Mouse (Mus musculus) neural tube, embryonic 14.5 days (tissue): ENCODE data around the gene F12. TPM values are rescaled to one million over a fixed set of nuclear protein-coding genes. Genes with fewer than 3 reads are reported as not detected.

ENCODE experiments used
- ATAC-seq: fragments of 200-750 bp; cut with Nextera tagmentation; 2 replicates; pipeline ENCODE4 v1.8.0; 2017; ENCODE audit warnings: low read depth, mild to moderate bottlenecking, moderate TSS enrichment, moderate library complexity
- H3K27ac ChIP-seq: fragments of 300-500 bp; sonication (generic); 2 replicates; pipeline ENCODE4 v1.5.1; 2014; ENCODE audit warnings: low read depth, mild to moderate bottlenecking, control low read depth, low read length, moderate library complexity, mixed read lengths
- H3K27me3 ChIP-seq: fragments of 300-500 bp; sonication (generic); 2 replicates; pipeline ENCODE4 v1.6.1; 2014; ENCODE audit warnings: low read length; ENCODE audit not compliant: control insufficient read depth, insufficient read depth
- H3K36me3 ChIP-seq: fragments of 300-500 bp; sonication (generic); 2 replicates; pipeline ENCODE4 v1.6.1; 2014; ENCODE audit warnings: low read length, mixed read lengths; ENCODE audit not compliant: control insufficient read depth, insufficient read depth
- H3K4me1 ChIP-seq: fragments of 300-500 bp; sonication (generic); 2 replicates; pipeline ENCODE4 v1.6.1; 2014; ENCODE audit warnings: low read length; ENCODE audit not compliant: control insufficient read depth, insufficient read depth
- H3K4me2 ChIP-seq: fragments of 300-500 bp; sonication (generic); 2 replicates; pipeline ENCODE4 v1.6.1; 2014; ENCODE audit warnings: mild to moderate bottlenecking, low read depth, low read length, control low read depth
- H3K4me3 ChIP-seq: fragments of 300-500 bp; sonication (generic); 2 replicates; pipeline ENCODE4 v1.5.1; 2014; ENCODE audit warnings: low read depth, low read length, control low read depth, mixed read lengths
- H3K9ac ChIP-seq: fragments of 300-500 bp; sonication (generic); replicated peaks from 2 replicates; pipeline ENCODE4 v1.6.1; 2014; ENCODE audit warnings: low read depth, mild to moderate bottlenecking, control low read depth, low read length, mixed read lengths
- H3K9me3 ChIP-seq: fragments of 300-500 bp; sonication (generic); 2 replicates; pipeline ENCODE4 v1.6.1; 2016; ENCODE audit warnings: low read length; ENCODE audit not compliant: control insufficient read depth
- WGBS: fragments of 180-500 bp; shearing (Covaris S2); extraction: QIAGEN DNeasy Blood & Tissue Kit; methylation state at CpG from one replicate; pipeline ENCODE4 v1.1.7; 2014; 5-methylcytosine and 5-hydroxymethylcytosine counted together
- polyA plus RNA-seq: library from polyadenylated mRNA; unstranded; fragments of >200 nt; fragmentation: Nextera tagmentation; extraction: Ambion mirVana; gene quantifications from 2 replicates; pipeline ENCODE4 v1.2.1, GENCODE M21; 2014

Gene F12
- polyA plus RNA-seq, 1 experiment from 2014 or later: not detected

DNA sequence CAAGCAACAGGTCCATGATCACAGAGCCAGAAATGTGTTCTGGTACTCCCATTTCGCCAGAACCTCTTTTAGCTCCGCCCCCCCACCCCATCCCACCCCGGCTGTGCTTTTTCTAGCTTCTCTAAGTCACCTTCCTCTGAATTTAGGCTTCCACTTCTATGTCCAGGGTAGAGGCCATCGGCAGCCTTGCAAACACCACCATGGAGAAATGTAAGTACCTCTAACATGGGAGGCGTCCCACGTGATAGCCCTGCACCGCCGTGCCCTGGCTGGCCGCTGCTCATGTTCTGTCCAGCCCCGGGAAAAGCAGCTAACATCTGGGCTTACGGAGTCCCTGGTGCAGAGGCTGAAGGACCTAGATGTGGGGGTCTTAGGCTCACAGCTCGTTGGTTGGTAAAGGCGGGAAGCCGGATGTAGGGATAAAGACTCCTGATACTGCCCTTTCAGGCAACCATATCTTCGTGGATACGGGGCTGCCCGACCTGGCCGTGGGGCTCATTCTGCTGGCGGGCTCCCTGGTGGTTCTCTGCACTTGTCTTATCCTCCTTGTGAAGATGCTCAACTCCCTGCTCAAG lies 18.0 kb downstream of the F12 start:
- Histone ChIP-seq H3K27me3 (no peaks in the 10 kb centered on the region), H3K4me2 (no peak overlapping the region), H3K9me3 (no peaks in the 10 kb centered on the region), H3K4me3 (no peak overlapping the region), H3K9ac (no peak overlapping the region), H3K4me1 (peaks cover 10% of the 10 kb centered on the region; the same call in 1 of the 2 replicates), H3K36me3 (no peaks in the 10 kb centered on the region), H3K27ac (no peak overlapping the region)
- ATAC-seq: no peak
- WGBS: 89% methylated on average over 19 of the region's 19 CpGs

DNA sequence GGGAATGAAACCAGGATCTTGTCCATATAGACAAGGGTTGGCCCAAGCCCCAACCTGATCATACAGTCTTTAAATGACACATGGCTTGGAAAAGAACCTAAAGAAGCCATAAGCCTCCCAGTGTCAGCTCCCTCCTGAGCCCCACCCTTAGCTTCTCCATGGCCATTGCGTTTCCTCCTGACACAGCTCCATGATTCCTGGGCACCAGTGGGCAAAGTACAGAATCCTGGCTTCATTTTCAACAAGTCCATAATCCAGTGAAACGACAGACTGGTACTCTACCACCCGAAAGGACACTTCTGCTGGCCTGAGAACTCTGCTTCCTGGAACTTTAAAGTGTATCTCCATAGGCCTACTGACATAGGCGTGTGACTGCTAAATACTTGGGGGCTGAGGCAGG lies 19.3 kb downstream of the F12 start:
- Histone ChIP-seq H3K9me3 (no peaks in the 10 kb centered on the region), H3K9ac (no peak overlapping the region), H3K4me2 (no peak overlapping the region), H3K4me3 (no peak overlapping the region), H3K27me3 (no peaks in the 10 kb centered on the region), H3K27ac (no peak overlapping the region), H3K36me3 (no peaks in the 10 kb centered on the region), H3K4me1 (peaks cover 10% of the 10 kb centered on the region; the same call in 1 of the 2 replicates)
- WGBS: 85% methylated on average over 4 of the region's 4 CpGs
- no peak for ATAC-seq

DNA sequence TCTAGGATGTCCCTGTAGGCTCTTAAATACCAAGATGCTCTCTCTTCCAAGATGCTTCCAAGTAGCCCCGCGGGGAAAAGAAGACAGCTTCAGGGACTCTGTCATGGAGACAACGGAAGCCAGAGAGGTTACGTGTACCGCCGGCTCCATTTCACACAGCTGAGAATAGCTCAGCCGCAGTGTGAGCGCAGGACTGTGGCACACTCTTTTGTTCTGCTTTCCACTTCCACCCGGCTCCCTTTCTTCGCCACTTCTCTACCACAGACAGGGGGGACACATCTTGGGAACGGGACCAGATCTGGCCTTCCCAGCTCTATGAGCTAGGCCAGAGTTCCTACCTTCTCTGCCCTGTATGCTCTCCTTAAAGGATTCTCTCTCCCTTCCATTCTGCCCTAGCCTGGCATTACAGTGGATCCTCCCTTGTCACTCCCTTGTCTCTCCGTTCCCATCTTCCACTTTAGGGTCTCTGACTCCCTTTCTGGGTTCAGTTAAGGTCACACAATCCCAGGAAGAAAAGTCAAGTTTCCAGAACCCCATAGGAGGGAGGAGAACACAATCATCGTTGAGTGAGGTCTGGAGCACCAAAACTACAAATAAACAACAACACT lies 20.7 kb downstream of the F12 start:
- Histone ChIP-seq H3K4me2 (peak overlapping the region; percentile 11; the same call in 1 of the 2 replicates), H3K4me1 (peaks cover 10% of the 10 kb centered on the region; the same call in 1 of the 2 replicates), H3K27me3 (no peaks in the 10 kb centered on the region), H3K36me3 (no peaks in the 10 kb centered on the region), H3K4me3 (no peak overlapping the region), H3K27ac (peak overlapping the region; percentile 82), H3K9ac (peak overlapping the region; percentile 9; the same call in 1 of the 2 replicates), H3K9me3 (no peaks in the 10 kb centered on the region)
- WGBS: 66% methylated on average over 13 of the region's 13 CpGs
- ATAC-seq: peak; percentile 41; the same call in 1 of the 2 replicates

DNA sequence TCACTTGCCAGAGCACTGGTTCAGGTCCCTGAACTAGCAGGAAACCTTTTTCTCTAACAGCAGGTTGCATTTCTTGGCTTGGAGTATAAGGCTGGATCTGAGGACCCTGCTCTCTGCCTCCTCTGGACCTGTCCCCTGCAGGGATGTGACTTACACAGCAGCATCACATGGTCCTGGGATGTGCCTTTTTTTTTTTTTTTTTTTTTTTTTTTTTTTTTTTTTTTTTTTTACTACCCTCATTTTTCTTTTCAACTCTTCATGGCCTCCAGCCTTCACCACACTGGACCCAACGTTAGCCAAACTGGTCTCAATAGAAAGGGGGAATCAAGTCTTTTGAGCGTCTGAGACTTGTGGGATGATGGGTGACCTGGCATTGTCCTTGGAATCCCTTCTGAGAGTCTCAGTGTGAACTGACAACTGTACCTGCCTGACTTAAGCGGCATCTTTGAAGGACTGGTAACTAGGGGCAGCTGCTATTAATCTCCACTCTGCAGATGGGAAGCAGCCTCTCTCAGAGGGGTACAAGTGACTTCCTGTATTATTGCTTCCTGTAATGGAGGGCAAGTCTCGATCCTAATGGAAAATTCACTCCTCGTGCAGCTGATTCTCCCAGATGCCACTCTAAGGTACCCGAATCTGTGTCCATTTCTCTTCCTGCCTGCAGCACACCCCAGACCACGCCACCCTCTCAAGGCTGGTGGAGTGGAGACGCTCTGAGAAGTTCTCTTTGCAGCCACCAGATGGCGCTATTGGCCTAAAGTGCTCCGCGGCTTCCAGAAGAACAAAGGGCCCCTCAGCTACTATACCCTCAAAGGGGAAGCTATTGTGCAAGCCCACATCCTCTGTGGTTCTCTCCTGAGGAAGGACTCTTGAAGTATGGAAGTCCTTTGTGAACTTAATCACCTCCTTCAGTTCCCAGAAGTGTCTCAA lies 21.5 kb downstream of the F12 start:
- 13% methylated on average over 11 of the region's 11 CpGs for WGBS
- Histone ChIP-seq H3K36me3 (no peaks in the 10 kb centered on the region), H3K27me3 (no peaks in the 10 kb centered on the region), H3K4me1 (peaks cover 10% of the 10 kb centered on the region; the same call in 1 of the 2 replicates), H3K27ac (peak overlapping the region; percentile 82), H3K9me3 (no peaks in the 10 kb centered on the region), H3K4me3 (no peak overlapping the region), H3K4me2 (peak overlapping the region; percentile 20; the same call in 1 of the 2 replicates), H3K9ac (peak overlapping the region; percentile 34; the same call in 1 of the 2 replicates)
- ATAC-seq: peak; percentile 91

DNA sequence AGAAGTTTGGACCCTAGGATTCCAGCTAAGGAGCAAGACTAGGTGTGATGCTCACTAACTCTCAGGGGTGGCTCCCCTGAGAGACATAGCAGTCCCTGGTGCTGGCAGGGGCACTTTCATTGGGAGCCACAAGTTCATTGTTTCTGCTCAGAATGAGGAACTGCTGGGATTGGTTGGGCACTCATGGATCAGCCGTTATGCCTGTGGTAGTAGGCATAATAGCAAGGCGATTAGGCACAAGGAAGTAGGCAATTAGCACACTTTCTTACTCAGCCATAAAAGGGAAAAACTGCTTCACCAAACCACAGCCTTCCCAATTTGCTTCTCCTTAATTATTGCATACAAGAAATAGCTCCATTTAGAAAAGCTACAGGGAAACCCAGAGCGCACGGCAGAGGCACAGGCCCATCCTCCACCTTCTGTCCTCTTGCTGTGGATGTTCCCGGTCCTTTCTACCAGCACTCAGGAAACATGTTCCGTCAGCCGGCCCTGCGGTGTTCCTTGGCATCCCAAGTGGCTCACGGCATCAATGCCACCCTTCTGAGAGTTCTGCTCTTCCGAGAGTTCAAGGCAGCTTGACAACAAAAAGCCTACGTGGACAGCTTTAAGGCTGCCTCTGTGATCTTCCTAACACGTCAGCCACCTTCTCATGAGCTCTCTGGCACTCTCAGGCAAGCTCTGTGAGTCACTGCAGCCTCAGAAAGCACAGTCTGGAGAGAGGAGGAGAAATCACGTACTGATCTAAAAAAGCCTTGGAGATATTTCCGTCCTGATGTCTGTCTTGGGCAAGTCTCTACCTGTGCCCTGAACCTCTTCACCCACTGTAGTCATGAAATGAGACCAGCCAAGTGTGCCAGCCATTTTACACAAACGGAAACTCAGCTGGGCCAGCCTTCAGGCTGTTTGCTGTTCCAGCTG lies 22.4 kb downstream of the F12 start:
- H3K9ac ChIP-seq: no peak overlapping the region; the same call in 1 of the 2 replicates
- no peaks in the 10 kb centered on the region for H3K9me3 ChIP-seq
- 59% methylated on average over 15 of the region's 15 CpGs for WGBS
- H3K27me3 ChIP-seq: no peaks in the 10 kb centered on the region
- no peak overlapping the region for H3K4me2 ChIP-seq
- ATAC-seq: no peak
- no peak overlapping the region for H3K4me3 ChIP-seq
- no peaks in the 10 kb centered on the region for H3K36me3 ChIP-seq
- peak overlapping the region; percentile 75 for H3K27ac ChIP-seq
- peaks cover 10% of the 10 kb centered on the region; the same call in 1 of the 2 replicates for H3K4me1 ChIP-seq

DNA sequence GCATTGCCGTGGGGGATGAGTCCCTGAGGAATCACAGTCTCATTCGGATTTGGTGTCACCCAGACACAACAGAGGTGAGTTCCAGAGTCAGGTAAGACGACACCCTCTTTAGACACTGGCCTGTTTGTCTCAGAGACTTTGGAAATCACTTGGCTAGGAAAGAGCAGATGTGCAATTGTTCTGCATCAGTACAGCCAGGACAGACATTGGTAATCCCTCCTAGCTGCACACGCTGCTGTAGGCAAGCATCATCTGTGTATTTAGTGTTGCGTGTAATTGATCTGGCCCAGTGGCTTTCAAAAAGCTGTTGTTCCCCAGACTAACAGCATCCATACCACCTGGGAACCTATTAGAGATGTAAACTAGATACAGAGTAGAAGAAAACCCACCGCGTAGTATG lies 23.3 kb downstream of the F12 start:
- Histone ChIP-seq H3K4me1 (peaks cover 10% of the 10 kb centered on the region; the same call in 1 of the 2 replicates), H3K9ac (no peak overlapping the region), H3K27me3 (no peaks in the 10 kb centered on the region), H3K4me2 (no peak overlapping the region), H3K27ac (peak overlapping the region; percentile 71), H3K36me3 (no peaks in the 10 kb centered on the region), H3K9me3 (no peaks in the 10 kb centered on the region), H3K4me3 (no peak overlapping the region)
- WGBS: 47% methylated on average over 7 of the region's 7 CpGs
- ATAC-seq: peak; percentile 42; the same call in 1 of the 2 replicates

DNA sequence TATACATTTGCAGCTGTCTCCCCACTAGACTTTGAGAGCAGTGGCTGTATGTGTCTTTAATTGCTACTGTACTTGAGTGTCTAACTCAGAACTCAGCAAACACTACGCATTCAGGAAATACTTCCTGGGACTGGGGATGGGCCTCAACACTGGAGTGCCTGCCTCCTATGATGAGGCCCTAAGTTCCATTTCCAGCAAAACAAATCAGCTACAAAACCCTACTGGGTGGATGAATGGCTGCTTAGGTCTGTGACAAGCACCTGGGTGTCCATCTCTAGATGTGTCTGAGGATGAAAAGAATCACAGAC lies 26.6 kb downstream of the F12 start:
- H3K36me3 ChIP-seq: no peaks in the 10 kb centered on the region
- H3K27ac ChIP-seq: no peak overlapping the region
- H3K9ac ChIP-seq: no peak overlapping the region
- ATAC-seq: no peak
- no peaks in the 10 kb centered on the region for H3K9me3 ChIP-seq
- no peak overlapping the region for H3K4me2 ChIP-seq
- 92% methylated on average over 1 of the region's 1 CpGs for WGBS
- H3K27me3 ChIP-seq: no peaks in the 10 kb centered on the region
- no peak overlapping the region for H3K4me3 ChIP-seq
- H3K4me1 ChIP-seq: no peaks in the 10 kb centered on the region

DNA sequence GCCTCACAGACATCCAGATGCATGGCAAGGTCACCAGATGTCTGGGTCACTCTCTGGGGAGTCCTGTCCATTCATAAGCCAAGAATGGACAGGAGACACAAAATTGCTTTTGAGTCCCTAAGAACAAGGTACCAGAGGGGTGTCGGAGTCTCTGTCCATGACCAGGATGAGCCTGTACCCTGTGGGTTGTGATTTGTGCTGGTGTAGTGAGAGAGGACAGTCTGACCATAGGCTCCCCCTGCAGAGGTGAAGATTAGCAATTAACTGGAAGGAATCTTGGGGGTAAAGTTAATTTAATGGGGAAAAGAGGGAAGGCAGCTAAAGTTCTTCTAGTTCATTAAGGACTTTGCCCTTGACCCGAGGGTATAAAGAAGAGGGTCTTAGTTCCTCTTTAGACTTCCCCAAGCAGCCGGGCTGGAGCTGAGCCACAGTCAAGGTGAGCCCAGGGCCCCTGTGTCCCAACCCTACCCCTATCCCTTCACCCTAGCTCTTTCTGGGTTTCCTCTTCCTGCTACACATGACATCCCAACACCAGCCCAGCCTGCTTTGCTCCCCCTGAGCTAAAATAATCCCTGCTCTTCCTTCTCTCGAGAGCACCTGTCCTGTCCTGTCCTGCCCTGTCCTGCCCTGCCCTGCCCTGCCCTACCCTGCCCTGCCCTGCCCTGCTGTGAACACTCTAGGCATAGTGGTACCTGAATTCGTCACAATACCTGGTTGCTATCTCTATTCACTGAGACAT lies 27.1 kb downstream of the F12 start:
- ATAC-seq: no peak

More for the DNA sequence above, 27.1 kb downstream of the F12 start:
- no peak overlapping the region for H3K27ac ChIP-seq
- H3K4me1 ChIP-seq: no peaks in the 10 kb centered on the region
- H3K4me3 ChIP-seq: no peak overlapping the region
- WGBS: 73% methylated on average over 5 of the region's 5 CpGs
- H3K36me3 ChIP-seq: no peaks in the 10 kb centered on the region
- no peaks in the 10 kb centered on the region for H3K27me3 ChIP-seq
- no peak overlapping the region for H3K9ac ChIP-seq
- no peaks in the 10 kb centered on the region for H3K9me3 ChIP-seq
- H3K4me2 ChIP-seq: no peak overlapping the region
